Mouse (Mus musculus): ENCODE results near the gene Rpe.
"Not testable (repeated sequence)": the region's sequence is repeated elsewhere in the genome, so short reads cannot be mapped to it uniquely, and the experiment has no call there.

Rpe gene

GRCm38 (mm10) chr1:66700693-66701575 lies at the start of gene Rpe:
Gene Rpe (plus strand): TSS chr1:66700831.
- peak; percentile 95 for DNase-seq

- no peak for DNase-seq
These were observed 45.4 kb upstream of the Rpe start for GRCm38 (mm10) chr1:66655119-66655746.

- DNase-seq, result peak; percentile 8
These were observed 44.9 kb upstream of the Rpe start for GRCm38 (mm10) chr1:66655747-66656119.

GRCm38 (mm10) chr1:66671475-66671874 lies 29.2 kb upstream of the Rpe start:
- DNase-seq, result no peak

DNA sequence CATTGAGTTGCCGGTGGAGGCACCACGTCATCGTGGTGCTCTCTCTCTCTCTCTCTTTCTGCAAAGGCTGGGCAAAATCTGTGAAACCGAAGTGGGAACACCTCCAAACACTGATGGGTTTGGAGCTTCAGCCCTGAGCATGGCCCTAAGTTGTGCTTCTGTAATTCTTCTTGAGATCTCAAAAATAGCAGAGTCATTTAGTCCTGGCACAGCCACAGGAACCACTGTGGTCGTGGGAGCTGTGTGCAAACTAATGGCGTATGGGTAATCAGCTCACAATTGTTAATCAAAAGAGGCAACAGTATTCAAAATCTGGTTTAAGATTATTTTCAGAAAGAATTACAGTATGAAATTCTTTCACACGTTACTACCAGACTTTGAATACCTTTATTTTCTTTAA lies 27.8 kb upstream of the Rpe start:
- no peak for DNase-seq

DNA sequence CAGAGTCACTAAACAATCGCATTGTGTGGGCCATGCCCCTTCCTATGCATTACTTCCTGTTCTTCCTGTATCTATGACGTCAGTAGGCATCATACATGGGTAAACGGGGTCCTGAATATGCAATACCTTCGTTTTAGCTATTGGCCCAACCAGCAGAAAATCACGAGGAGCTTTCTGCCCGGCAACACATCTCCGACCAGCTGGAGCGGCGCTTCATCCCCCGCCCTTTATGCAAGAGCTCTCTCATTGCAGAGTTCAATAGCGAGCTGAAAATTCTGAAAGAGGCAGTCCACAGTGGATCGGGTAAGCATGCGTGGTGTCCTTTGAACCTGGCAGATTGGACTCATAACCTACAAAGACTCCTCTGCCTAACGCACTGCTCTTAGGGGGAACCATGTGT lies 22.7 kb upstream of the Rpe start:
- DNase-seq, result no peak

GRCm38 (mm10) chr1:66678662-66679061 lies 22.0 kb upstream of the Rpe start:
- DNase-seq, result no peak

DNA sequence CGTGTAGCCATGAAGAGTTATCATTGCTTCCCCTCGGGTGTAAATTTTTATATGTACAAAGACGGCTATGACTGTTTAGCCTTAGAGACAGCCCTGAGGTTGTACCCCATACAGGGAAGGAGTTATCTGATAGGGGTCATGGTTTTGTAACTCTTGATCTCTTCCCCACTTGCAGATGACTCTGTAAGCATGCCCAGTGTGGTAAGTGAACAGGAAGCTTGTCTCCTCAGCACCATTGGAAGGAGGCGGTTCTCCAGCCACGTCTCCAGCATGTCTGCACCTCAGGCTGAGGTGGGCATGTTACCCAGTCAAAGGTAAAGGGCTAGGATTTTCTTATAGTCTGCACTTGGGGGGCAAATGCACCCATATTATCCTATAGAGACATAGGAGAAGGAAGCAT lies 17.7 kb upstream of the Rpe start:
- DNase-seq, result no peak

DNA sequence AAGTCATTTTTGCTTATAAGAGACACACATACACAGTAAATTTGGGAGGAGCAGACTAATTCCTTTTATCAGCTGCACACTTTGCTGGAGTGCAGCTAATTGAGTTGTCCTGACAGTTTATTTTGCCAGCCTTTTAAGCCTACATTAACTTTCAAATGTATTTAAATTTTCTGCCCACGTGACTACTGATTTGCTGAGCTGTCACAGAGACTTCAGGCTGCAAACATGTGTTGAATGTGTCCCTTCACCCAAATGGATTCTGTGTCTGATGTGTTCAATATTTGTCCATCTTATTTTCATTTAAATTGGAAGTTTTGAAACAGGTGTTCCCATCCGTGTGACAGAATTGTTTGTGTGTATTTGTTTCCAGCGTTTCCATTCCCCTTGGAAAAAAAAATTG lies 8.9 kb upstream of the Rpe start:
- DNase-seq, result no peak

- no peak for DNase-seq
These were observed 8.3 kb upstream of the Rpe start for GRCm38 (mm10) chr1:66692308-66692707.

DNA sequence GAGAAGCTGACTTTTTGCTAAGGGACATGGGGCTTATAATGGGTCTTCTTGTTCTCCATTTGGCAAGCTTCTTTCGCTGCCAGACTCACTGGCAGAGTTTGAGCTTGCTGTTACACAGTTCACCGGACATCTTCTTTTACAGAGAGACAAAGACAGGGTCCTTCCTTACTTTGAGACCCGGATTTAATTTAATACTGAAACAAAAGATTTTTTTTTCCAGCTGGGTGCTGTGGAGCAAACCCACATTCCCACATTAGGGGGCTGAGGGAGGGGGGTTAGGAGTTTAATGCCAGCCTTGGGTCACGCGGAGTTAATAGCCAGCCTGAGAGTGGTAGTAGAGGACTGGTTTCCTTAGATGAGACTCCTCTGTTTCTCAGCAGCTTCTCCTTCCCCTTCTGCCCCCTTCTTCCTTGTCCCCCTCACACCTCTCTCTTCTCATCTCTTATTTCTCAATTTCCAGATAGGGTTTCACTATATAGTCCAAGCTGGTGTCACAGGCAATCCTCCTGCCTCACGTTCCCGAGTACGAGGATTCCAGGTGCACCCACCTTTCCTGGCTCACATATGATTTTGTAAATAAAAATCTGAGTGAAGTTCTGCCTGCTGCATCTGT lies 7.7 kb upstream of the Rpe start:
- no peak for DNase-seq

GRCm38 (mm10) chr1:66694266-66694665 lies 6.4 kb upstream of the Rpe start:
- no peak for DNase-seq

DNA sequence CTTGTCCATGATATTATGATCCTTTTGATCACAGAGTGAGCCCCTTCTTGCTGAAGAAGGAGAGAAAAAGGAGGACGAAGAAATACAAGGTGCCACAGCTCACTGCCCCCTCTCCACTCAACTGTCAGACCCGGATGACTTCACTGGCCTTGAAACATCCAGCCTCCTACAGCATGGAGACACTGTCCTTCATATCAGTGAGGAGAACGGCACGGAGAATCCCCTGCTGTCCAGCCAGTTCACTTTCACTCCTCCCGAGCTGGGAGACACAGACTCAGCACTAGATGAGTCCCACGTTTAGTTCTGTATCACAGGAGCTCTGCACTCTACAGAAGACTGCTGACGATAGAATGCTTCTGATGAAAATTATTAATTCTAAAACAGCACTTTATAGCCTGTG lies 5.3 kb upstream of the Rpe start:
- DNase-seq, result no peak

GRCm38 (mm10) chr1:66699630-66700029 lies 1.0 kb upstream of the Rpe start:
- not testable (repeated sequence) for DNase-seq

DNA sequence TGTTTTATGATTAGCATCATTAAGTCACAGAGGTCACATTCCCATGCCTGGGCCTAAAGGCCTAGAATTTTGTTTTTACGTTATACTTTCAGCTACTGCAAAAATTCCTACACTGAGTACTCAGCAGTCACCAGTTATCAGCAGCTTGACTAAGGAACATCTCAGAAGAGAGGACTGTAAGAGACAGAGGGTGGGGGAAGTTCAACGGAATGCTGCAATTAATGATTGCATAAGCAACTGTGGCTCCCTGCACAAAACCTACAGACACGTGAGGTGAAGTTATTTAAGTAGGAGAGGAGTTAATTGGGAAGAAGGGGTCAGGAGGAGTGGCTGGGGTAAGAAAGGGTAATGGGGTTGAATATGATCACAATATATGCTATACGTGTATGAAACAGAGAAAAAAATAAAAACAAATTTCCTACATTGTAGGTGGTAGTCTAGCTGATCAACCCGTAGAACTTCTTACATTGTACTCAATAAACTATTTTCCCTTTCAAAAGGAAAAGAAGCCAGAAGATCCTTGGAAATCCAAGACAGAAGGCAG lies 410 bp upstream of the Rpe start:
- no peak for DNase-seq

- DNase-seq, result no peak
These were observed 927 bp downstream of the Rpe start for GRCm38 (mm10) chr1:66701576-66701940.

GRCm38 (mm10) chr1:66702623-66703345 lies 2.2 kb downstream of the Rpe start:
- no peak for DNase-seq

GRCm38 (mm10) chr1:66704523-66704922 lies 3.9 kb downstream of the Rpe start:
- DNase-seq, result no peak

GRCm38 (mm10) chr1:66712859-66713258 lies 12.2 kb downstream of the Rpe start:
- no peak for DNase-seq

DNA sequence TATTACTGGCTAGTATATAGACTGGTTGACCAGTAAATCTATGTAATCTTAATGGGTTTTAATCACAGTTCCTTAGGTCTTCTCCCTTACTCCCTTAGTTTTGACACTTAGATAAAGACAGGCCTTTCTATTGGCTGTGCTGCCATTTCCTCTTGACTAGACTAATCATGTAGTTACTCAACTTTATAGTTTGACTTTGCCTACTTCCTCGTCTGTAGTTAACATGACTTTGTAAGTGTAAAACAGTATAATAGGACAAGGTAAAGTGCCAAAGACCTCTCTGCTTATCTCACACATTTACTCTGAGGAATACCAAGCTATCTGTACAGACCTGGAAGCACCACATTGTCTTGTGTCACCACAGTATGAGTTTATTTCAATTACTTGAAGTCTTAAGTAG lies 29.9 kb downstream of the Rpe start:
- no peak for DNase-seq

DNA sequence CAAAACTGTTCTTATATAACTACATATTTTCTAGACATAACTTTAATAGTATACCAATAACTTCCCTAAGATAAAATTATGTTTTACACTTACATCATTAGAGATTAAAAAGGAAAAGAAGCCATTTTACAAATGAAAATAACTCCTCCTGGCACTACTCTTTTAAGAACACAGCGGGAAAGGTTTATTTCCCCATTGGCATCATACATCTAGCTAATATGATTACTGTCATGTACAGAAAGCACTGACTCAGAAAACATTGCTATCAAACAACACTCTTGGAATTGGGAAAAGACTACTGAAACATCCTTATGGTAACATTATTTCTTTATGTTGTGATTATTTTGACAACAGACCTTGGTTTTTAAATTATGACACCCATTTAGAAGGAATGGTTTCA lies 68.1 kb downstream of the Rpe start:
- DNase-seq, result no peak

Data from kidney, postnatal 14 days (tissue).